Mouse (Mus musculus) heart, embryonic 15.5 days (tissue): ENCODE measurements around the gene Hist1h3c. TPM values are rescaled to one million over a fixed set of nuclear protein-coding genes. Genes with fewer than 3 reads are reported as not detected.
"Not testable (repeated sequence)": the region's sequence is repeated elsewhere in the genome, so short reads cannot be mapped to it uniquely, and the experiment has no call there.

Experiments
- ATAC-seq: fragments of 200-750 bp; cut with Nextera tagmentation; replicated peaks from 2 replicates; pipeline ENCODE4 v1.8.0; 2017; ENCODE audit warnings: low read depth, moderate TSS enrichment; ENCODE audit not compliant: insufficient number of reproducible peaks, insufficient read depth, low FRiP score
- H3K27ac ChIP-seq: fragments of 300-500 bp; sonication (generic); 2 replicates; pipeline ENCODE4 v1.5.1; 2015; ENCODE audit warnings: mild to moderate bottlenecking, inconsistent platforms
- H3K27me3 ChIP-seq: fragments of 300-500 bp; sonication (generic); 2 replicates; pipeline ENCODE4 v1.6.1; 2015; ENCODE audit warnings: inconsistent platforms
- H3K36me3 ChIP-seq: fragments of 300-500 bp; sonication (generic); 2 replicates; pipeline ENCODE4 v1.6.1; 2015; ENCODE audit warnings: mild to moderate bottlenecking, inconsistent platforms
- H3K4me1 ChIP-seq: fragments of 300-500 bp; sonication (generic); replicated peaks from 2 replicates; pipeline ENCODE4 v1.6.1; 2015; ENCODE audit warnings: inconsistent platforms
- H3K4me2 ChIP-seq: fragments of 300-500 bp; sonication (generic); 2 replicates; pipeline ENCODE4 v1.6.1; 2015; ENCODE audit warnings: inconsistent platforms, mild to moderate bottlenecking, moderate library complexity
- H3K4me3 ChIP-seq: fragments of 300-500 bp; sonication (generic); 2 replicates; pipeline ENCODE4 v1.5.1; 2015; ENCODE audit warnings: mild to moderate bottlenecking, inconsistent platforms
- H3K9ac ChIP-seq: fragments of 300-500 bp; sonication (generic); 2 replicates; pipeline ENCODE4 v1.6.1; 2015; ENCODE audit warnings: mild to moderate bottlenecking, inconsistent platforms
- H3K9me3 ChIP-seq: fragments of 300-500 bp; sonication (generic); replicated peaks from 2 replicates; pipeline ENCODE4 v1.6.1; 2016; ENCODE audit warnings: inconsistent platforms
- WGBS: fragments of 180-500 bp; shearing (Covaris S2); methylation state at CpG from one replicate; pipeline ENCODE4 v1.1.7; 2015; ENCODE audit warnings: mixed read lengths; 5-methylcytosine and 5-hydroxymethylcytosine counted together
- polyA plus RNA-seq: library from polyadenylated mRNA; unstranded; fragments of >200 nt; fragmentation: Nextera tagmentation; extraction: Ambion mirVana; gene quantifications from 2 replicates; pipeline ENCODE4 v1.2.1, GENCODE M21; 2015

Hist1h3c gene
- polyA plus RNA-seq, result 2.0 and 4.1 TPM in 2 replicates

DNA sequence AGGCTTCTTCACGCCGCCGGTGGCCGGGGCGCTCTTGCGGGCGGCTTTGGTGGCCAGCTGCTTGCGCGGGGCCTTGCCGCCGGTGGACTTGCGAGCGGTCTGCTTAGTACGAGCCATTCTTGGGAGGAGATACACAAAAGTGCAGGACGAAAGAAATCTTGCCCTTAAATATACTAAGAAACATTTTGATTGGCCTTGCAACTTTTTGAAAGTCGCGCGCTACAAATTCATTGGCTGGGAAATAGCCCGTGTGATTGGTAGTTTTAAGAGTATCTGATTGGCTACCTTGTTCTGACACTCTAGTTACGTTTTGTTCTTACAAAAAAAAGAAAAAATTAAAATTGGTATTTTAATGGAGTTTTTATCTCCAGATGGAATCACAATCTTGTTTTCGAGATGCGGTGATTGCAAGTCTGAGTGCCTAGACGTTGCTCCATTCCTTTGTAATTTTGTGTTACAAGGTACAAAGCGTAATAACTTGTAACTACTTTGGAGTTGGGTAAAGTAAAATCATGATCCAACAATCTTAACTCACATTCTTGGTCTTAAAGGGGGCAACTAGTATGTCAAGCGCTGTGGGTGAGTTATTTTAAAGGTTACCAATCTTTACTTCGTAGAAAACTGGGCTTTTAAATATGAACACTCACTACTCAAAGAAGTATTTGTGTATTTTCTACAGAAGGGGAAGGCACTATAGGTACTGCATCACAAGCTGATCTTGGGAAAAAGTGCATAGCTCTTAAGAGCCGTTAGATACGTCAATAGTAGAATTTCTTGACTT lies at the start of gene Hist1h3c:
Hist1h3c (minus strand) TSS at position 222 of the 781 bp plus-strand sequence.
- Histone ChIP-seq H3K27ac (peak within 1 kb of the TSS; percentile 99), H3K36me3 (no peaks in the 10 kb centered on the region), H3K4me1 (peaks cover 26% of the 10 kb centered on the region), H3K27me3 (no peaks in the 10 kb centered on the region), H3K9me3 (no peaks in the 10 kb centered on the region), H3K4me3 (peak within 1 kb of the TSS; percentile 49), H3K4me2 (peak within 1 kb of the TSS; percentile 70), H3K9ac (peak within 1 kb of the TSS; percentile 65)
- under 1% methylated on average over 24 of the region's 28 CpGs for WGBS
- ATAC-seq, result peak; percentile 53

DNA sequence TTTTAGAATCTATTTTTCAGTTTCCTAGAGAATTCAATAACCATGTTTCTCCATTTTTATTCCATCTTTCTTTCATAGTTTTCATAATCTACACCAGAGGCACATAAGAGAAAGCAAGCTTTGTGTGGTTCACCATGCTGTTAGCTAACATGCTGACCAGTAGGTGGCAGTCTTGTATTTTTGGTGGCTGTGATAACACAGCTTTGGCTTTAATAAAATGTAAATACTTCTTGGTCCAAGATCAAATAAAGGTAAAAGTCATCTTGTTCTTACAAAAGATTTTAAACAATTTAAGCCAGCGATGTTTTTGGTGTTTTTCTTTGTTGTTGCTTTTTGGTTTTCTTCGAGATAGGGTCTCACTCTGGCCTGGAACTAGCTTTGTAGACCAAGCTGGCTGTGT lies 47.1 kb upstream of the Hist1h3c start:
- H3K27ac ChIP-seq, result no peak overlapping the region

DNA sequence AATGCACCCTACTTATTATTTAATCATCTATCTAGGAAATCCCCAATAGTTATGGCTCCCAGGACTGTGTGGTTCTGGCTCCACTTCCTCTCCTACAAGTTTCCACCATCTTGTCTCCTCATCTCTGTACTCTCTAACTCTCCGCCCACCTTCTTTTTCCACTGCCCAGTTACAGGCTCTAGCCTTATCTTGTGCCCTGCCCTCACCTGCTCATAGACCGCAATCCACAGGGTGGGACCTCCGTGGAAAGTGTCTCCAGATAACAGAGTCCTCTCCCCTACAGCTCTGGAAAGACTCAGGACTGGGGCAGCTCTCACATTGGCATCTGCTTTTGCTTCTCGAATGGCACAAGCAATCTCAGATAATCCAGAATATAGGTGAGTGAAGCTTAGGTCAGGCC lies 33.6 kb upstream of the Hist1h3c start:
- ATAC-seq, result no peak
- Histone ChIP-seq H3K9me3 (no peaks in the 10 kb centered on the region), H3K4me3 (no peak overlapping the region), H3K4me2 (no peak overlapping the region), H3K36me3 (no peaks in the 10 kb centered on the region), H3K4me1 (no peaks in the 10 kb centered on the region), H3K27ac (no peak overlapping the region), H3K27me3 (no peaks in the 10 kb centered on the region), H3K9ac (no peak overlapping the region)
- WGBS, result 57% methylated on average over 4 of the region's 4 CpGs

More for the DNA sequence above, 47.1 kb upstream of the Hist1h3c start:
- no peak for ATAC-seq
- H3K4me3 ChIP-seq, result no peak overlapping the region
- no peaks in the 10 kb centered on the region for H3K9me3 ChIP-seq
- no peak overlapping the region for H3K4me2 ChIP-seq
- no peaks in the 10 kb centered on the region for H3K36me3 ChIP-seq
- H3K4me1 ChIP-seq, result no peaks in the 10 kb centered on the region
- WGBS, result 46% methylated on average over 2 of the region's 2 CpGs
- H3K9ac ChIP-seq, result no peak overlapping the region
- no peaks in the 10 kb centered on the region for H3K27me3 ChIP-seq

DNA sequence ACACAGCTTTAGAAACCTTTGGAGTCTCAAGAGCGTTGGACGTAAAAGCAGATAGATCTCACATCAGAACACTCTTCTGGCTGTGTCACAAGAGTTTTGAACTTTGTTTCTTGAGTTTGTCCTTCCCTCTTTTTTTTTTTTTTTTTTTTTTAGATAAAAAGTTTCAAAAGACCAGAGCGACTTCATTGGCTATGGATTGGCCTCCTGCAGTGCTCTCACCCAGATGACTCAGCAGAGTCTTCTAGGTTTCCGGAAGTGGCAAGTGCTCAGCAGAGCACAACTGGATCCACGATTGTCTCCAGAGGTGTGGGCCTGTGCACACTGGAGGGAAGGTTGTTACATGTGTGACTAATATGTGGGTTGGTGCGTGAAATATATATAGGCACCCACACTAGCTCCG lies 32.9 kb upstream of the Hist1h3c start:
- no peaks in the 10 kb centered on the region for H3K4me1 ChIP-seq
- ATAC-seq, result no peak
- H3K4me3 ChIP-seq, result no peak overlapping the region
- 91% methylated on average over 7 of the region's 7 CpGs for WGBS
- no peak overlapping the region for H3K9ac ChIP-seq
- no peak overlapping the region for H3K4me2 ChIP-seq
- H3K27me3 ChIP-seq, result no peaks in the 10 kb centered on the region
- no peaks in the 10 kb centered on the region for H3K36me3 ChIP-seq
- no peaks in the 10 kb centered on the region for H3K9me3 ChIP-seq
- no peak overlapping the region for H3K27ac ChIP-seq

DNA sequence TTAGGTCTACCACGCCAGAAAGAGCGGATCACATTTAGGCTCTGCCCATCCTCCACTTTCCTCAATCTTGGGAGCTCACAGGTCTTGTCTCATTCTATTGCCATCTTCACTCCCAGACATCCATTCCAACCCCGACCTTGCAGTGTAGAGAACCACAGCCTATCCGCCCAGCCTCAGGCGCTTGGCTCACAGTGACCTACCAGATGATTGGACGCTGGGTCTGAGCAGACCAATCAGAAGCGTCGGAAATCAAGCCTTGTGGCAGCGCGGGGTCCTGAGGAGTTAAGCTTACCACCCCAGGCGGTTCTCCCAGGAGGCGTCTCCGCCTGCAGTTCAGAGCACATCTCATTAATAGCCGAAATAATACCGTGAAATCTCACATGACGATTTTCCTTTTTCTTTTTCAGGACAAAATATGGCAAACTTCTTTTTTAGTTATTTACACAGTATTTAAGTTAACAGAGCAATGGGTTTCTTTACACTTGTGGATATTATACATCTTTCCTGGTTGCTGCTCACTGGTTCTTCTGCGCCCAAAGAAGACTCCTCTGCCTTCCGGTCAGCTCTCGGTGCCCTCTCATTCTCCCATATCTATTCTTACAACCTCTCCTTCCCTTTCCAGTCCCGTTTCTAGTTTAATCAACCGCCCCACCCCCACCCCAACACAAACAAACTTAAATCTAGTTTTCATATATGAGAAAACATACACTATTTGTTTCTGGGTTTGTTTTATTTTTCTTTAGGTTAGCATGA lies 27.3 kb upstream of the Hist1h3c start:
- no peak overlapping the region for H3K9ac ChIP-seq
- peak overlapping the region; percentile 24 for H3K4me3 ChIP-seq
- H3K27me3 ChIP-seq, result no peaks in the 10 kb centered on the region
- H3K9me3 ChIP-seq, result no peaks in the 10 kb centered on the region
- WGBS, result 17% methylated on average over 21 of the region's 21 CpGs
- peak overlapping the region; percentile 57 for H3K4me2 ChIP-seq
- H3K36me3 ChIP-seq, result no peaks in the 10 kb centered on the region
- H3K27ac ChIP-seq, result no peak overlapping the region
- H3K4me1 ChIP-seq, result peaks cover 8% of the 10 kb centered on the region; the same call in 1 of the 2 replicates
- ATAC-seq, result peak; percentile 88

DNA sequence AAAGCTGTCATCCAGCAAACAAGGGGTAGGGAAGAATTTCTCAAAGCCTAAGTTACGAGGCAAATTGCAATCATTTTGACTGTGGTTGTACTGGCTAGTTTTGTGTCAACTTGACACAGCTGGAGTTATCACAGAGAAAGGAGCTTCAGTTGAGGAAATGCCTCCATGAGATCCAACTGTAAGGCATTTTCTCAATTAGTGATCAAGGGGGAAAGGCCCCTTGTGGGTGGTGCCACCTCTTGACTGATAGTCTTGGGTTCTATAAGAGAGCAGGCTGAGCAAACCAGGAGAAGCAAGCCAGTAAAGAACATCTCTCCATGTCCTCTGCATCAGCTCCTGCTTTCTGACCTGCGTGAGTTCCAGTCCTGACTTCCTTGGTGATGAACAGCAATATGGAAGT lies 24.2 kb upstream of the Hist1h3c start, which contains the start of gene Trim38:
Trim38 (plus strand) TSS at position 301 of the 400 bp plus-strand sequence.
- H3K9ac ChIP-seq, H3K4me2 ChIP-seq, H3K9me3 ChIP-seq, ATAC-seq, H3K27me3 ChIP-seq, H3K4me3 ChIP-seq, H3K4me1 ChIP-seq, H3K36me3 ChIP-seq, H3K27ac ChIP-seq: not testable (repeated sequence)
- WGBS, result 87% methylated on average over 2 of the region's 2 CpGs

DNA sequence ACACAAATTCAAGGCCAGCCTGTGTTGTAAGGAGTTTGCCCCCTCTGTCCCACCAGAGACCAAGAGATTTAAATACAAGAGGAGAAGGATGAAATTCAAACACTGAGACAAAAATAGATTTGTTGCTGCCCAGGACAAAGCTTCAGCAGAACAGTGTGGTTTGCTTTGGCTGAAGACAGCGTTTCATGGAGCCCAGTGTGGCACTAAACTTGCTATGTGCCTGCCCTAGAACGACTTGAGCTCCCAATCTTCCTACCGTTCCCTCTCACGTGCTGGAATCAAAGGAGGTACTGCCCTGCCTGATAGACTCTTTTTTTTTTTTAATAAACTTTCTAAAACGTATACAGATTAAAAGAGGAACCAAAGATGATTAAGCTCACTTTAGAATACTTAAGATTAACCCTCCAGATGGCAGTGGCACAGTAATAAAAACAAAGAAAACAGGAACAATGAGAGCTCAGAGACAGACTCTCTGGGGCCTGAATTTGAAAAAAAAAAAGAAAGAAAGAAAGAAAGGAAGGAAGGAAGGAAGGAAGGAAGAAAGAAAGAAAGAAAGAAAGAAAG lies 23.5 kb upstream of the Hist1h3c start:
- no peak for ATAC-seq
- H3K27me3 ChIP-seq, result no peaks in the 10 kb centered on the region
- no peak overlapping the region for H3K9ac ChIP-seq
- H3K4me1 ChIP-seq, result peaks cover 14% of the 10 kb centered on the region
- H3K4me3 ChIP-seq, result no peak overlapping the region
- 39% methylated on average over 5 of the region's 5 CpGs for WGBS
- H3K27ac ChIP-seq, result no peak overlapping the region
- no peak overlapping the region for H3K4me2 ChIP-seq
- no peaks in the 10 kb centered on the region for H3K36me3 ChIP-seq
- H3K9me3 ChIP-seq, result no peaks in the 10 kb centered on the region

DNA sequence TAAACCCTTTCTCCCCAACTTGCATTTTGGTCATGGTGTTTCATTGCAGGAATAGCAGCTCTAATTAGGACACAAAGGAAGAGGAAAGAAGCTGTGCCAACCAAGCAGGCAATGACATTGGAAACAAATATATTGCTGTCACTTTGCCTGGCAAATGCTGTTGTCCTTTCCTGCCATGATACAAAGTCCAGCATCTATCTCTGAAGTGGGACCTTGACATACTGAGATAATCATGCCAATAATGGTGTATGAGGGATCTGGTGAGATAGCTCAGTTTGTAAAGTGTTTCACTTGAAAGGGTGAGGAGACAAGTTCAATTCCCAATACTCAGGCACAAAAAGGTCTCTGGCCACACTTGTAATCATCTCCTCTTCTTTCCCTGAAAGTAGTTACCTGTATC lies 21.4 kb upstream of the Hist1h3c start:
- H3K9me3 ChIP-seq, result no peaks in the 10 kb centered on the region
- H3K9ac ChIP-seq, result no peak overlapping the region
- H3K4me1 ChIP-seq, result peaks cover 19% of the 10 kb centered on the region
- ATAC-seq, result no peak
- no peaks in the 10 kb centered on the region for H3K27me3 ChIP-seq
- no peak overlapping the region for H3K27ac ChIP-seq
- no peak overlapping the region for H3K4me3 ChIP-seq
- no peaks in the 10 kb centered on the region for H3K36me3 ChIP-seq
- H3K4me2 ChIP-seq, result no peak overlapping the region

DNA sequence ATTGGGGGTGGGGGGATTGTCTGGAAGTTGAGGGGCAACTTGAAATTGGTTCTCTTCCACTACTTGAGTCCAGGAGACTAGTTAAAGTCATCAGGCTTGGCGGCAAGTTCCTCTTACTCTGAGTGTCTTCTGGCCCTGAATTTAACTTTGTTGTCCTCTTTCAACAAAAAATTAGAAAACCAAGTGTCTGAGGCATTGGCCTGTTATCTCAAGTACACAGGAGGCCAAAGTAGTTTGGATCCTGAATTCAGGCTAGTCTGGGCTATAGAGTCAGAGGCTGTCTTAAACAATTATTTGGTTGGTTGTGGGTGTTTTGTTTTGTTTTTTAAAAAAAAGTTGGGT lies 19.7 kb upstream of the Hist1h3c start:
- no peak overlapping the region for H3K27ac ChIP-seq
- no peak overlapping the region for H3K4me3 ChIP-seq
- H3K27me3 ChIP-seq, result no peaks in the 10 kb centered on the region
- H3K36me3 ChIP-seq, result no peaks in the 10 kb centered on the region
- H3K4me2 ChIP-seq, result no peak overlapping the region
- H3K9me3 ChIP-seq, result no peaks in the 10 kb centered on the region
- no peak overlapping the region for H3K9ac ChIP-seq
- ATAC-seq, result no peak
- H3K4me1 ChIP-seq, result peaks cover 27% of the 10 kb centered on the region
- WGBS, result 81% methylated on average over 1 of the region's 1 CpGs

DNA sequence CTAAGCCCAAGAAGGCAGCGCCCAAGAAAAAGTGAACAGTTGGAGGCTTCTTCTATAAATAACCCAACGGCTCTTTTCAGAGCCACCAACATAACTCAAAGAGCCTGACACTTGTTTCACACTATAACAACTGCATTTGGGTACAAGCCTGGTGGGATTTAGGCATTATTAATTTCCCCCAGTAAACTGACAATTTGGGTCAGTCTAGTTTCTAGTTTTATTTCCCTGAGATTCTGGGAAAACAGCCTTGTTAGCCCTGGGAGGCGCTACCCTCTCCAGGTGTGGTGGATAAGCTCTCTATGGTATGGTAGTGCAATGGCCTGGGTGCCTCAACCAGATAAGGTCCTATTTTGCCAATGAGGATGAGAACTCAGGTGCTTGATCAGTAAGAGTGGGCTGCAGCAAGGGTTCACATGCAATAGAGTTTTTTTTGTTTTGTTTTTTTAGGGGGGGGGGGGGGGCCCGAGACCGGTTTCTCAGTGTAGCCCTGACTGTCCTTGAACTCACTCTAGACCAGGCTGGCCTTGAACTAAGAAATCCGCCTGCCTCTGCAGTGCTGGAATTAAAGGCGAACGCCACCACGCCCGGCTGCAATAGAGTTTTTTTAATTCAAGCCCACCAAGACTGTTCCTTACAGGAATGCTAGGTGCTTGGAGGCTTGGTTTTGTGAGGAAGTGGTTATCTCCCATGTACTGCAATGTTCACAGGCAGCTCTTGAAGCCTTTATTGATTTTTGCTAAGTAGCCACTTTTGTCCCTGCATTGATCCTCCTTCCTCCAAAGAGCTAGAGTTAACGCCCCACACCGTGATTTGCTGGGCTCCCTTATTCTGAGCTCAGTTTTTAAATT lies 19.1 kb upstream of the Hist1h3c start:
- H3K9me3 ChIP-seq, result no peaks in the 10 kb centered on the region
- peak overlapping the region; percentile 92 for H3K4me2 ChIP-seq
- H3K27ac ChIP-seq, result peak overlapping the region; percentile 95
- no peak for ATAC-seq
- H3K9ac ChIP-seq, result peak overlapping the region; percentile 75
- peaks cover 31% of the 10 kb centered on the region for H3K4me1 ChIP-seq
- H3K36me3 ChIP-seq, result no peaks in the 10 kb centered on the region
- H3K27me3 ChIP-seq, result no peaks in the 10 kb centered on the region
- 43% methylated on average over 12 of the region's 12 CpGs for WGBS
- H3K4me3 ChIP-seq, result peak overlapping the region; percentile 68
